Mouse (Mus musculus) intestine, postnatal 0 days (tissue): Measurements from ENCODE around the gene Setd6. TPM values are rescaled to one million over a fixed set of nuclear protein-coding genes. Genes with fewer than 3 reads are reported as not detected.

Experiments
- ATAC-seq: fragments of 200-750 bp; cut with Nextera tagmentation; 2 replicates; pipeline ENCODE4 v1.8.0; 2017; ENCODE audit warnings: mild to moderate bottlenecking, moderate TSS enrichment, moderate library complexity
- H3K27ac ChIP-seq: fragments of 300-500 bp; sonication (generic); 2 replicates; pipeline ENCODE4 v1.5.1; 2014; ENCODE audit warnings: mild to moderate bottlenecking, low read depth, low read length, moderate library complexity
- H3K27me3 ChIP-seq: fragments of 300-500 bp; sonication (generic); replicated peaks from 2 replicates; pipeline ENCODE4 v1.6.1; 2014; ENCODE audit warnings: low read length, mixed read lengths; ENCODE audit not compliant: control insufficient read depth, insufficient read depth
- H3K36me3 ChIP-seq: fragments of 300-500 bp; sonication (generic); 2 replicates; pipeline ENCODE4 v1.6.1; 2014; ENCODE audit warnings: mild to moderate bottlenecking, moderate library complexity; ENCODE audit not compliant: control insufficient read depth, insufficient read depth
- H3K4me1 ChIP-seq: fragments of 300-500 bp; sonication (generic); replicated peaks from 2 replicates; pipeline ENCODE4 v1.6.1; 2014; ENCODE audit warnings: antibody characterized with exemption, low read length, mixed read lengths; ENCODE audit not compliant: control insufficient read depth, insufficient read depth
- H3K4me2 ChIP-seq: fragments of 300-500 bp; sonication (generic); replicated peaks from 2 replicates; pipeline ENCODE4 v1.6.1; 2014; ENCODE audit warnings: low read depth, mild to moderate bottlenecking, moderate library complexity
- H3K4me3 ChIP-seq: fragments of 300-500 bp; sonication (generic); 2 replicates; pipeline ENCODE4 v1.5.1; 2014; ENCODE audit warnings: low read depth, low read length
- H3K9ac ChIP-seq: fragments of 300-500 bp; sonication (generic); 2 replicates; pipeline ENCODE4 v1.6.1; 2014; ENCODE audit warnings: mild to moderate bottlenecking, low read depth, low read length
- H3K9me3 ChIP-seq: fragments of 300-500 bp; sonication (generic); 2 replicates; pipeline ENCODE4 v1.6.1; 2016; ENCODE audit warnings: mixed run types; ENCODE audit not compliant: control insufficient read depth
- CTCF ChIP-seq: sonication (generic); IDR thresholded peaks from 2 replicates; pipeline ENCODE4 v1.5.1; 2016; ENCODE audit warnings: low read depth, mild to moderate bottlenecking, control low read depth, antibody characterized with exemption, moderate library complexity
- WGBS: fragments of 180-500 bp; shearing (Covaris S2); extraction: QIAGEN DNeasy Blood & Tissue Kit; methylation state at CpG from one replicate; pipeline ENCODE4 v1.1.7; 2014; 5-methylcytosine and 5-hydroxymethylcytosine counted together
- microRNA-seq: library from miRNA; unstranded; fragments of <30 nt; microRNA quantifications from one replicate; pipeline ENCODE4, GENCODE M21; 2016
- polyA plus RNA-seq: library from polyadenylated mRNA; unstranded; fragments of >200 nt; fragmentation: Nextera tagmentation; extraction: Ambion mirVana; gene quantifications from 2 replicates; pipeline ENCODE4 v1.2.1, GENCODE M21; 2015

Gene Setd6
- polyA plus RNA-seq, 1 experiment from 2014 or later: 8.2 TPM

DNA sequence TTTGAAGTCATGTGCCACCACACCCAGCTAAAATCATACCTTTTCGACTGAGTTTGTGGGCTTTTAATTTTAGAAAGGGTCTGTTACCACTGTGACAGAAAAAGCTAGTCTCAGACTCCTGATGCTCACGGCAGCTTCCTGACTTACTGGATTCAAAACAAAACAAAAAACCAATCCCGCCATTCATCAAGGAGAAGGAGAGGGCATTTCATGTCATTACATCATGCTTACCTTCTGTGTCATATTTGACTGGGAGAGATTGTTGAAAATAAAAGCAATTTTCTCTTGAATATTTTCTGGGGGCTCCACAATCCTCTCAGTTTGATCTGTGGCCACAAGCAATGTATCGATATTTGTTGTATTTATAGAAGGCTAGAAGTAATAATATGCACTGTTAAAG is 32.3 kb downstream of the Setd6 start:
- Histone ChIP-seq H3K27me3 (no peaks in the 10 kb centered on the region), H3K36me3 (peaks cover 82% of the 10 kb centered on the region), H3K9me3 (no peaks in the 10 kb centered on the region), H3K27ac (no peak overlapping the region), H3K4me2 (no peak overlapping the region), H3K4me1 (no peaks in the 10 kb centered on the region), H3K4me3 (no peak overlapping the region), H3K9ac (no peak overlapping the region)
- 92% methylated on average over 4 of the region's 4 CpGs for WGBS
- ATAC-seq: no peak
- no peak for TF ChIP-seq CTCF

- H3K27me3 ChIP-seq: no peaks in the 10 kb centered on the region
- H3K27ac ChIP-seq: no peak overlapping the region
- no peaks in the 10 kb centered on the region for H3K9me3 ChIP-seq
- H3K36me3 ChIP-seq: peaks cover 75% of the 10 kb centered on the region
- TF ChIP-seq CTCF: no peak
- H3K4me2 ChIP-seq: no peak overlapping the region
- no peak for ATAC-seq
- no peak overlapping the region for H3K9ac ChIP-seq
- no peak overlapping the region for H3K4me3 ChIP-seq
- WGBS: 100% methylated on average over 1 of the region's 1 CpGs
- no peaks in the 10 kb centered on the region for H3K4me1 ChIP-seq
Observed at GRCm38 (mm10) chr8:95751924-95752323, 36.2 kb downstream of the Setd6 start.

DNA sequence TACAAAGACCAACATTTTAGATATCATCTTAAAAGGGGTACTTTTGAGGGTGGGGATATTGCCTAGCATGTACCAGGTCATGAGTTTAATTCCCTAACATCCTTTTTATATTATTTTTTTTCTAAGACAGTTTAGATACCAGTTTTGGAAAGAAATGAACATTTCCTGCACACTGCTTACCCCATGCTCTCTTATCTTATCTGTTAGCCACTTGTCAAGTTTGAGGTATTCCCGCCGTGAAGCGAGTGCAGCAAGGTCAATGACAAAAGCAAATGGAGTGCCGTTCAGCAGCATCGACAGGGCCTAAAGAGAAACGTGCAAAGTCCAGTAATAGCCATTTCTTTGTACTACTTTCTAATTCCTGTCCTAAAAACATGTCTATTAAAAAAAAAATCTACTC is 44.6 kb downstream of the Setd6 start:
- no peak overlapping the region for H3K9ac ChIP-seq
- peaks cover 80% of the 10 kb centered on the region for H3K36me3 ChIP-seq
- no peak for ATAC-seq
- no peak overlapping the region for H3K27ac ChIP-seq
- no peak overlapping the region for H3K4me2 ChIP-seq
- no peak overlapping the region for H3K4me3 ChIP-seq
- TF ChIP-seq CTCF: no peak
- H3K4me1 ChIP-seq: no peaks in the 10 kb centered on the region
- H3K27me3 ChIP-seq: no peaks in the 10 kb centered on the region
- 39% methylated on average over 6 of the region's 6 CpGs for WGBS
- no peaks in the 10 kb centered on the region for H3K9me3 ChIP-seq

DNA sequence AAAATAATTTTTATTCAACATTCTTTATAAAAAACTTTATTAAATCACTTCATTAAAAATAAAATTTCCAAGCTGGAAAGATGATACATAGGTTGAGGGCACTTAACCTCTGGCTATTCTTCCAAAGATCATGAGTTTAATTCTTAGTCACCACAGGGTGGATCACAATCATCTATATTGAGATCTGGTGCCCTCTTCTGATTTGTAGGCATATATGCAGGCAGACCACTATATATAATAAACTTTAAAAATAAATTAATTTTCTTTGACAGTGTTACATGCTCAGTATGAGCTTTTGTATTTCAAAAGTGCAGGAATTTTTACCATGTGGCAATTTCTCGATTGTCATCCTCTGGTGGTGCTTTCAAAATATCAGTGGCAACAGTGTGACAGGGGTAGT is 48.5 kb downstream of the Setd6 start:
- H3K9me3 ChIP-seq: no peaks in the 10 kb centered on the region
- no peak overlapping the region for H3K4me2 ChIP-seq
- no peak overlapping the region for H3K9ac ChIP-seq
- H3K36me3 ChIP-seq: peaks cover 87% of the 10 kb centered on the region
- no peaks in the 10 kb centered on the region for H3K27me3 ChIP-seq
- no peak for TF ChIP-seq CTCF
- H3K4me1 ChIP-seq: no peaks in the 10 kb centered on the region
- WGBS: 88% methylated on average over 1 of the region's 1 CpGs
- H3K4me3 ChIP-seq: no peak overlapping the region
- no peak overlapping the region for H3K27ac ChIP-seq
- no peak for ATAC-seq

Small RNA genes within 50 kb of the gene (microRNA-seq; reads per million reads assigned to microRNA genes)
- not detected for gene Mir7073

Other genes with a start within 250 kb of the Setd6 start
- 6.7 and 7.2 TPM in 2 replicates for gene Csnk2a2, start 225.8 kb upstream of the Setd6 start, polyA plus RNA-seq
- gene Ccdc113, start 181.8 kb upstream of the Setd6 start, polyA plus RNA-seq: 0.14 and 0.20 TPM in 2 replicates
- gene Prss54, start 139.5 kb upstream of the Setd6 start, polyA plus RNA-seq: not detected in 2 replicates
- gene Gins3, start 82.4 kb upstream of the Setd6 start, polyA plus RNA-seq: 3.6 and 4.3 TPM in 2 replicates
- gene Ndrg4, start 38.9 kb upstream of the Setd6 start, polyA plus RNA-seq: 11.5 and 13.1 TPM in 2 replicates
- gene Cnot1, start 91.6 kb downstream of the Setd6 start, polyA plus RNA-seq: 18.2 and 19.0 TPM in 2 replicates
- 323 and 335 TPM in 2 replicates for gene Sap18b, start 109.5 kb downstream of the Setd6 start, polyA plus RNA-seq
- gene Slc38a7, start 137.7 kb downstream of the Setd6 start, polyA plus RNA-seq: 39.9 and 41.7 TPM in 2 replicates
- 122 and 124 TPM in 2 replicates for gene Got2, start 172.7 kb downstream of the Setd6 start, polyA plus RNA-seq